Mouse (Mus musculus) brain, embryonic 18.5 days (tissue): ENCODE measurements around the gene Gm21746.
"Not testable (repeated sequence)": the region's sequence is repeated elsewhere in the genome, so short reads cannot be mapped to it uniquely, and the experiment has no call there.

Source experiments
- DNase-seq: peaks from one replicate; pipeline ENCODE4 v3.0.0-alpha.2; 2012; ENCODE audit warnings: low read depth, low spot score

Gene Gm21746

DNA sequence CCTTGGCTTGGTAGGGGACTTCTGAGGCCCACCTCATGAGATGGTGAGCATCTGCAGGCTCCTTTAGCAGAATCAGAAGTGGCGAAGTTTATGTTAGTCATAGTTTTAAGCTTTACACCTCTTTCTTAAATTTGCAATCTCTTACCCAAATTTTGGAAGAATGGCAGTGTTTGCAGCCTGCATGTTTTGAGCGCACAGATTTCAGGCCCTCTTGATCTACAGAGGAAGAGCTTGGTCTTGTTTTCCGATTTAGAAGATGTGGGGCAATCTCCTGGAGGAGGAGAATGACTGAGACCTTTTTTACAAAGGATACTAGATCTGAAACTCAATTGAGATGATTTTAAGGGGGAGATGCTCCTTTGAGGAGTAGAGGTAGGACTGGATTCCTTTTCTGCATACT is at the start of gene Gm21746:
Gm21746 (minus strand) TSS at position 101 of the 400 bp plus-strand sequence.
- DNase-seq, result not testable (repeated sequence)

DNA sequence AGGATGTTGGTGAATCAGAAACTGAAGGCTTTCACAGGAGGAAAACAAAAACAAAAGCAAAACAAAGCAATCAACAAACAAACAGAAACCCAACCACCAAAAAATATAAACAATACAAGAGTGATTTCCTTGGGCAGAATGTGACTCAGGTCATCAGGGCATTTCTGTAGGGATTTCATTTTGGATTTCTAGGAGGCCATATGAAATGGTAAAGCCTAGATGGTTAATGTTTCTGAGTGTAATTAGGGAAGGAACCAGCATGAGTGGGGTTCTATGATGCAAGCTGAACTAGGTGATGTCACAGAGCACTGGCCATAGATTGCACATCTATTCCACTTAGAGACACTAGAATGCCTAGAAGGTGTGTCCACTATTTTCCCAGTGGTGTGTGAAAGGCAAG is 29.0 kb upstream of the Gm21746 start, which contains the start of gene Gm20873:
Gm20873 (plus strand) TSS at position 301 of the 400 bp plus-strand sequence.
- DNase-seq, result not testable (repeated sequence)
